Mouse (Mus musculus): ENCODE measurements around the gene Gm10447.

Gene Gm10447

GRCm38 (mm10) chr11:53478383-53479170 lies 21.7 kb upstream of the Gm10447 start:
- ATAC-seq (ENCODE audit: low TSS enrichment): peak; percentile 15; the same call in 1 of the 2 replicates

GRCm38 (mm10) chr11:53477833-53478232 lies 20.9 kb upstream of the Gm10447 start:
- ATAC-seq (ENCODE audit: low TSS enrichment): no peak

- peak; percentile 13; the same call in 1 of the 2 replicates for ATAC-seq (ENCODE audit: low TSS enrichment)
These were observed 18.7 kb upstream of the Gm10447 start for GRCm38 (mm10) chr11:53475620-53476019.

GRCm38 (mm10) chr11:53472709-53473108 lies 15.8 kb upstream of the Gm10447 start:
- no peak for ATAC-seq (ENCODE audit: low TSS enrichment)

- ATAC-seq (ENCODE audit: low TSS enrichment): peak; percentile 73
These were observed 13.2 kb upstream of the Gm10447 start, which contains the start of gene Gm9837 for GRCm38 (mm10) chr11:53469968-53470695. Gm9837 (minus strand) TSS chr11:53470479.

- ATAC-seq (ENCODE audit: low TSS enrichment): peak; percentile 7; the same call in 1 of the 2 replicates
These were observed 12.5 kb upstream of the Gm10447 start for GRCm38 (mm10) chr11:53469294-53469967.

GRCm38 (mm10) chr11:53466231-53466971 lies 9.5 kb upstream of the Gm10447 start:
- ATAC-seq (ENCODE audit: low TSS enrichment): peak; percentile 44

- ATAC-seq (ENCODE audit: low TSS enrichment): peak; percentile 64
These were observed 6.9 kb upstream of the Gm10447 start for GRCm38 (mm10) chr11:53463551-53464424.

GRCm38 (mm10) chr11:53461727-53462126 lies 4.8 kb upstream of the Gm10447 start:
- ATAC-seq (ENCODE audit: low TSS enrichment): no peak

- ATAC-seq (ENCODE audit: low TSS enrichment): no peak
These were observed 3.3 kb upstream of the Gm10447 start for GRCm38 (mm10) chr11:53460192-53460591.

GRCm38 (mm10) chr11:53458996-53459395 lies 2.1 kb upstream of the Gm10447 start:
- ATAC-seq (ENCODE audit: low TSS enrichment): no peak

- ATAC-seq (ENCODE audit: low TSS enrichment): no peak
These were observed 553 bp upstream of the Gm10447 start for GRCm38 (mm10) chr11:53457372-53457954.

GRCm38 (mm10) chr11:53453031-53453430 lies 3.9 kb downstream of the Gm10447 start:
- no peak for ATAC-seq (ENCODE audit: low TSS enrichment)

- no peak for ATAC-seq (ENCODE audit: low TSS enrichment)
These were observed 4.5 kb downstream of the Gm10447 start for GRCm38 (mm10) chr11:53452396-53452795.

- ATAC-seq (ENCODE audit: low TSS enrichment): no peak
These were observed 5.5 kb downstream of the Gm10447 start for GRCm38 (mm10) chr11:53451361-53451760.

GRCm38 (mm10) chr11:53450070-53450705 lies 6.7 kb downstream of the Gm10447 start:
- ATAC-seq (ENCODE audit: low TSS enrichment): no peak

- ATAC-seq (ENCODE audit: low TSS enrichment): no peak
These were observed 8.4 kb downstream of the Gm10447 start for GRCm38 (mm10) chr11:53448529-53448928.

GRCm38 (mm10) chr11:53447996-53448395 lies 8.9 kb downstream of the Gm10447 start:
- no peak for ATAC-seq (ENCODE audit: low TSS enrichment)

- ATAC-seq (ENCODE audit: low TSS enrichment): no peak
These were observed 10.7 kb downstream of the Gm10447 start for GRCm38 (mm10) chr11:53446183-53446582.

- no peak for ATAC-seq (ENCODE audit: low TSS enrichment)
These were observed 11.3 kb downstream of the Gm10447 start for GRCm38 (mm10) chr11:53445562-53445961.
